Mouse (Mus musculus) left cerebral cortex, postnatal 10 days (tissue): Measurements from ENCODE around the gene Arhgap5. TPM values are rescaled to one million over a fixed set of nuclear protein-coding genes. Genes with fewer than 3 reads are reported as not detected.
"Not testable (repeated sequence)": the region's sequence is repeated elsewhere in the genome, so short reads cannot be mapped to it uniquely, and the experiment has no call there.

ENCODE experiments used
- DNase-seq, 2 experiments: peaks; one replicate each; pipeline ENCODE4 v3.0.0; 2021 to 2022; ENCODE audit warnings: low spot score in 2 of 2, mixed read lengths in 1 of 2; ENCODE audit errors: extremely low spot score in 1 of 2
- intact Hi-C: fragments of 180-260 bp; cut with DNase I; formaldehyde crosslinking; loops from one replicate; pipeline ENCODE4 v1.15.1; 2025
- total RNA-seq, 2 experiments: library from RNA; stranded (reverse); gene quantifications; 2 replicates each; pipeline ENCODE4 v1.2.3; 2021

Gene Arhgap5
- total RNA-seq, 2 experiments from 2014 or later: 105 to 107 TPM

- DNase-seq: no peak
- intact Hi-C loops: no loop called here
These were observed 20.9 kb downstream of the Arhgap5 start for GRCm38 (mm10) chr12:52524699-52525098.

GRCm38 (mm10) chr12:52525486-52525885 lies 21.7 kb downstream of the Arhgap5 start:
- intact Hi-C loops: no loop called here
- DNase-seq: no peak

DNA sequence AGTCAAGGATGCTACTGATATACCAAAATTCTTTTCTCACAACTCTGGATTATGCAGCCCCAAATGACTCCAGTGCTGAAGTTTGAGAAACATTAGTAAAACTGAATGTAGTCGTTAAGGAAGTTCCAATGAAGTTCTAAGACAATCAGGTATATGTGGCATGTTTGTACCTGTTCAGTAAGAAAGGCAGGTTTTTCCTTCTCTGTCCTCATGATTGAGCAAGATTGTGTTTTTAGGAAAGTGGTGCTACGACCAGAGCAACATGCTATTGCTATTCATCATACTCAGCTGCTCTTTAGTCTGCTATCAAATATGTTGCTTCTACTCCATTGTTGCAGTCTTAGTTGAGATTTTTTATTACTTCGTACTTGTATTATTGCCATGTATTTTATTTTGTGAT lies 26.0 kb downstream of the Arhgap5 start:
- no peak for DNase-seq
- intact Hi-C loops: no loop called here

- DNase-seq: no peak
- intact Hi-C loops: no loop called here
These were observed 37.5 kb downstream of the Arhgap5 start for GRCm38 (mm10) chr12:52541294-52541693.

DNA sequence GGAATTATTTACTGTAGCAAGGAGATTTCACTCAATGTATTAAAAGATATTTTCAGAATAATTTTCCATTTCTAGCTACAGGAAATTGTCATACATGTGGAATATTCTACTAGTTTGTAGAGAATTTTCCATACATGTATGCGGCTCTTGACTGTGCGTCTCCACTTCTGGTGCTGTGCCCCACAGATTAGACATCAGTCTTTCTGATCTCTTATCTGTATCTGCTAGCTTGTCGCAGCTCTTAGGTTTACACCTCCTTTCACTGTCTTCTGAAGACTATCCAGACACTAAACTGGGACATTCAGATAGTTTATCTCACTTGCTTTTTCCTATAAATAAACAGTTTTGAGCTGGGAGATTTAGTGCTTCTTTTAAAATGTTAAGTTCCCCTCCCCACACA lies 40.8 kb downstream of the Arhgap5 start:
- intact Hi-C loops: no loop called here
- DNase-seq: no peak

- intact Hi-C loops: no loop called here
- DNase-seq: no peak
These were observed 48.3 kb downstream of the Arhgap5 start for GRCm38 (mm10) chr12:52552085-52552484.

GRCm38 (mm10) chr12:52555188-52555876 lies 51.6 kb downstream of the Arhgap5 start:
- intact Hi-C loops: no loop called here
- DNase-seq: no peak

GRCm38 (mm10) chr12:52565654-52566053 lies 61.9 kb downstream of the Arhgap5 start:
- DNase-seq: no peak
- intact Hi-C loops: no loop called here

GRCm38 (mm10) chr12:52573371-52573770 lies 69.6 kb downstream of the Arhgap5 start:
- intact Hi-C loops: no loop called here
- DNase-seq: no peak

DNA sequence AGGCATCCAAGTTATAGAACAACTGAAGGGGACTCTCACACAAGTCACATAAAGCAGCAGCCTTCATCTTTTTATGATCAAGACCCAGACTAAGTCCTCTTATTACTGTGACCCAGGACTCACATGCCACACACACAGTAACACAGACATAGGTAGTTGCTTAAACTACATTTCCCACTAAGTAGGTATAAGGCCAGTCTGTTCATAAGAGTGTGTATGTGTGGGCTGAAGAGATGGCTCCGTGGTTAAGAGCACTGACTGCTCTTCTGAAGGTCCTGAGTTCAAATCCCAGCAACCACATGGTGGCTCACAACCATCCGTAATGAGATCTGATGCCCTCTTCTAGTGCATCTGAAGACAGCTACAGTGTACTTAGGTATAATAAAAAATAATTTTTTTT lies 82.7 kb downstream of the Arhgap5 start:
- DNase-seq, intact Hi-C loops: not testable (repeated sequence)

- intact Hi-C loops: no loop called here
- DNase-seq: no peak
These were observed 83.8 kb downstream of the Arhgap5 start for GRCm38 (mm10) chr12:52587473-52588010.

GRCm38 (mm10) chr12:52595389-52596185 lies 91.8 kb downstream of the Arhgap5 start:
- intact Hi-C loops: no loop called here
- DNase-seq: no peak

GRCm38 (mm10) chr12:52602471-52602870 lies 98.7 kb downstream of the Arhgap5 start:
- DNase-seq: no peak
- intact Hi-C loops: loop anchor here (2.0 to 10.0 kb wide), 3 partner anchors 100 to 568 kb away; partner anchors contain the start of gene Arhgap5

GRCm38 (mm10) chr12:52602883-52603694 lies 99.3 kb downstream of the Arhgap5 start:
- DNase-seq: peak; percentile 85 to 89
- intact Hi-C loops: loop anchor here (2.0 to 10.0 kb wide), 3 partner anchors 101 to 568 kb away; partner anchors contain the start of gene Arhgap5

- DNase-seq: peak in 1 of 2 experiments; percentile 78
- intact Hi-C loops: loop anchor here (2.0 to 10.0 kb wide), 3 partner anchors 101 to 569 kb away; partner anchors contain the start of gene Arhgap5
These were observed 100.0 kb downstream of the Arhgap5 start for GRCm38 (mm10) chr12:52603695-52604255.

GRCm38 (mm10) chr12:52604256-52604991 lies 100.7 kb downstream of the Arhgap5 start:
- intact Hi-C loops: loop anchor here (5.0 to 10.0 kb wide), 2 partner anchors 102 to 570 kb away; partner anchors contain the start of gene Arhgap5
- peak; percentile 91 to 97 for DNase-seq

- intact Hi-C loops: loop anchor here (5.0 to 10.0 kb wide), 2 partner anchors 103 to 570 kb away; partner anchors contain the start of gene Arhgap5
- DNase-seq: no peak
These were observed 101.3 kb downstream of the Arhgap5 start for GRCm38 (mm10) chr12:52604992-52605652.
